Mouse (Mus musculus) neural tube, postnatal 0 days (tissue): ENCODE measurements around the gene Slc6a20a. TPM values are rescaled to one million over a fixed set of nuclear protein-coding genes. Genes with fewer than 3 reads are reported as not detected.

Source experiments
- polyA plus RNA-seq: library from polyadenylated mRNA; unstranded; fragments of >200 nt; fragmentation: Nextera tagmentation; extraction: Ambion mirVana; gene quantifications from 2 replicates; pipeline ENCODE4 v1.2.1, GENCODE M21; 2015

The Slc6a20a gene
- 17.6 and 29.7 TPM in 2 replicates for polyA plus RNA-seq

GRCm38 (mm10) chr9:123678327-123679105 lies at the start of gene Slc6a20a, which contains the start of gene Ccr9:
Gene Slc6a20a, minus strand, starts transcription at chr9:123678885.
Gene Ccr9, plus strand, starts transcription at chr9:123678439.

GRCm38 (mm10) chr9:123717186-123718008 lies 38.7 kb upstream of the Slc6a20a start, which contains the start of gene Lztfl1:
Gene Lztfl1, minus strand, starts transcription at chr9:123717697.

GRCm38 (mm10) chr9:123632281-123632680 lies 46.4 kb downstream of the Slc6a20a start, which contains the start of gene Slc6a20b:
Gene Slc6a20b, minus strand, starts transcription at chr9:123632565.

Other genes with a start within 250 kb of the Slc6a20a start
- 9.2 and 11.0 TPM in 2 replicates for gene Limd1, start 200.2 kb downstream of the Slc6a20a start, polyA plus RNA-seq
- gene Sacm1l, start 149.1 kb downstream of the Slc6a20a start, polyA plus RNA-seq = 41.6 and 46.4 TPM in 2 replicates
- gene Slc6a20b, start 46.3 kb downstream of the Slc6a20a start, polyA plus RNA-seq = 0.35 and 0.39 TPM in 2 replicates
- 0.30 and 0.56 TPM in 2 replicates for gene Ccr9, start 446 bp downstream of the Slc6a20a start, polyA plus RNA-seq
- gene Lztfl1, start 38.8 kb upstream of the Slc6a20a start, polyA plus RNA-seq = 42.6 and 51.9 TPM in 2 replicates
- not detected in 2 replicates for gene Cxcr6, start 127.6 kb upstream of the Slc6a20a start, polyA plus RNA-seq
- 10.2 and 11.8 TPM in 2 replicates for gene Fyco1, start 173.0 kb upstream of the Slc6a20a start, polyA plus RNA-seq
- 0.03 and 0.06 TPM in 2 replicates for gene Xcr1, start 183.1 kb upstream of the Slc6a20a start, polyA plus RNA-seq